Mouse (Mus musculus): ENCODE results near the gene Ccnl2. TPM values are rescaled to one million over a fixed set of nuclear protein-coding genes. Genes with fewer than 3 reads are reported as not detected.

Ccnl2 gene
- polyA plus RNA-seq, 1 experiment from 2014 or later, result 163 TPM

Small RNA genes lying within 50 kb of the gene (microRNA-seq; reads per million reads assigned to microRNA genes)
- not detected for gene Gm27743 (ENCODE audit: borderline number of aligned reads)

Other genes with a start within 250 kb of the Ccnl2 start
- gene Slc35e2, start 211.1 kb upstream of the Ccnl2 start, polyA plus RNA-seq (2014; fragmentation: Nextera tagmentation; extraction: Ambion mirVana), result 9.2 and 10.3 TPM in 2 replicates
- 47.1 and 50.8 TPM in 2 replicates for gene Cdk11b, start 187.6 kb upstream of the Ccnl2 start, polyA plus RNA-seq (2014; fragmentation: Nextera tagmentation; extraction: Ambion mirVana)
- gene Gm10563, start 167.1 kb upstream of the Ccnl2 start, polyA plus RNA-seq (2014; fragmentation: Nextera tagmentation; extraction: Ambion mirVana), result not detected in 2 replicates
- 29.4 and 31.2 TPM in 2 replicates for gene Mmp23, start 159.1 kb upstream of the Ccnl2 start, polyA plus RNA-seq (2014; fragmentation: Nextera tagmentation; extraction: Ambion mirVana)
- 24.8 and 27.3 TPM in 2 replicates for gene Mib2, start 143.3 kb upstream of the Ccnl2 start, polyA plus RNA-seq (2014; fragmentation: Nextera tagmentation; extraction: Ambion mirVana)
- 6.3 and 6.9 TPM in 2 replicates for gene Fndc10, start 118.1 kb upstream of the Ccnl2 start, polyA plus RNA-seq (2014; fragmentation: Nextera tagmentation; extraction: Ambion mirVana)
- gene Ssu72, start 107.7 kb upstream of the Ccnl2 start, polyA plus RNA-seq (2014; fragmentation: Nextera tagmentation; extraction: Ambion mirVana), result 133 and 146 TPM in 2 replicates
- gene Tmem240, start 77.7 kb upstream of the Ccnl2 start, polyA plus RNA-seq (2014; fragmentation: Nextera tagmentation; extraction: Ambion mirVana), result 0.87 and 0.92 TPM in 2 replicates
- gene Atad3a, start 51.4 kb upstream of the Ccnl2 start, polyA plus RNA-seq (2014; fragmentation: Nextera tagmentation; extraction: Ambion mirVana), result 77.0 and 77.9 TPM in 2 replicates
- 12.7 and 14.9 TPM in 2 replicates for gene Vwa1, start 37.8 kb upstream of the Ccnl2 start, polyA plus RNA-seq (2014; fragmentation: Nextera tagmentation; extraction: Ambion mirVana)
- 0.92 and 1.2 TPM in 2 replicates for gene Tmem88b, start 26.6 kb upstream of the Ccnl2 start, polyA plus RNA-seq (2014; fragmentation: Nextera tagmentation; extraction: Ambion mirVana)
- not detected in 2 replicates for gene Ankrd65, start 22.1 kb upstream of the Ccnl2 start, polyA plus RNA-seq (2014; fragmentation: Nextera tagmentation; extraction: Ambion mirVana)
- gene Mrpl20, start 9.6 kb upstream of the Ccnl2 start, polyA plus RNA-seq (2014; fragmentation: Nextera tagmentation; extraction: Ambion mirVana), result 199 and 219 TPM in 2 replicates
- gene Aurkaip1, start 18.8 kb downstream of the Ccnl2 start, polyA plus RNA-seq (2014; fragmentation: Nextera tagmentation; extraction: Ambion mirVana), result 126 and 129 TPM in 2 replicates
- gene Mxra8, start 27.2 kb downstream of the Ccnl2 start, polyA plus RNA-seq (2014; fragmentation: Nextera tagmentation; extraction: Ambion mirVana), result 138 and 142 TPM in 2 replicates
- gene Dvl1, start 34.9 kb downstream of the Ccnl2 start, polyA plus RNA-seq (2014; fragmentation: Nextera tagmentation; extraction: Ambion mirVana), result 9.7 and 12.0 TPM in 2 replicates
- gene Tas1r3, start 50.9 kb downstream of the Ccnl2 start, polyA plus RNA-seq (2014; fragmentation: Nextera tagmentation; extraction: Ambion mirVana), result 0.36 and 0.38 TPM in 2 replicates
- 15.6 and 16.5 TPM in 2 replicates for gene Cptp, start 57.0 kb downstream of the Ccnl2 start, polyA plus RNA-seq (2014; fragmentation: Nextera tagmentation; extraction: Ambion mirVana)
- gene Ints11, start 57.1 kb downstream of the Ccnl2 start, polyA plus RNA-seq (2014; fragmentation: Nextera tagmentation; extraction: Ambion mirVana), result 53.5 and 68.4 TPM in 2 replicates
- 48.3 and 49.4 TPM in 2 replicates for gene Pusl1, start 79.3 kb downstream of the Ccnl2 start, polyA plus RNA-seq (2014; fragmentation: Nextera tagmentation; extraction: Ambion mirVana)
- 23.9 and 24.2 TPM in 2 replicates for gene Acap3, start 79.3 kb downstream of the Ccnl2 start, polyA plus RNA-seq (2014; fragmentation: Nextera tagmentation; extraction: Ambion mirVana)
- gene Ube2j2, start 131.3 kb downstream of the Ccnl2 start, polyA plus RNA-seq (2014; fragmentation: Nextera tagmentation; extraction: Ambion mirVana), result 107 and 113 TPM in 2 replicates
- gene C1qtnf12, start 149.8 kb downstream of the Ccnl2 start, polyA plus RNA-seq (2014; fragmentation: Nextera tagmentation; extraction: Ambion mirVana), result 49.9 and 52.7 TPM in 2 replicates
- gene B3galt6, start 180.2 kb downstream of the Ccnl2 start, polyA plus RNA-seq (2014; fragmentation: Nextera tagmentation; extraction: Ambion mirVana), result 14.7 and 17.5 TPM in 2 replicates
- gene Sdf4, start 180.4 kb downstream of the Ccnl2 start, polyA plus RNA-seq (2014; fragmentation: Nextera tagmentation; extraction: Ambion mirVana), result 164 and 181 TPM in 2 replicates
- gene Tnfrsf4, start 201.4 kb downstream of the Ccnl2 start, polyA plus RNA-seq (2014; fragmentation: Nextera tagmentation; extraction: Ambion mirVana), result 0.25 and 0.42 TPM in 2 replicates
- 2.7 and 3.1 TPM in 2 replicates for gene Tnfrsf18, start 213.7 kb downstream of the Ccnl2 start, polyA plus RNA-seq (2014; fragmentation: Nextera tagmentation; extraction: Ambion mirVana)
- 1.2 and 2.8 TPM in 2 replicates for gene Ttll10, start 246.9 kb downstream of the Ccnl2 start, polyA plus RNA-seq (2014; fragmentation: Nextera tagmentation; extraction: Ambion mirVana)

All from embryonic facial prominence, embryonic 14.5 days (tissue).